ENCODE assay signal across 7 mouse cellular contexts in the genomic region with DNA sequence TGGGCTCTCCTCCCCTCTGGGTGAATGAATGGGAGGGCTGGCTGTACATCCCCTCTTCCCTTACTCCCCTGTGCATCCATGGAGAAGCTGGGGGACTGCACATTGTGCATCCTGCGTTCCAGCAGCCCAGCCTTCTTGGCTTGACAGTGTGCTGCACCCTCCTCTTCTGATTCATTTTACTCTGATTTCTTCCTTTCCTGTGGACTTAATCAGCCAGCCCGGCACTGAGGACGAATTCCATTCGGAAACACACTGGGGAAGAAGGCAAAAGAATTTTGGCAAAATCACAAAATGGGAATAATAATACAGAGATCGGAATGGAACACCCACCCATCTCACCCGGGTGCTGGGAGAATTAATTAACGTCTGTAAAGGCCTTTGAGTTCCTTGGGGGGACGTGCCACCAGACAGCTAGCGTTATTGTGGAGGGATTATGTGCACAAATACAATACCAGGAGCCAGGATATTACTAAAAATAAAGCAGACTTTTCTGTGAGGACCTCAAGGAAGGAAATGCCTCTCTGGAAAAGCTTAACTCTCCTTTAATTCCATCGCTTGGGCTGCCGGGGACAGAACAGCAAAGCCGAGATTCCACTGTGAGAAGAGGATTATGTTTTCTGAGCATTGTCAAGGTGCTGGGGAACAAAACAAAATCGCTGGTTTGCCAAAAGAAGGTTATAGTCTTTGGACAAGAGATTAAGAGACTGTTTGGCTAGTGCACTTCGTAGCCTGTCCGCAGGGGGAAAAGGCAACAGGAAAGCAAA. TPM values are rescaled to one million over a fixed set of nuclear protein-coding genes. Genes with fewer than 3 reads are reported as not detected.
DNase-seq lines count a peak whose midpoint lies in the region; ATAC-seq and TF ChIP-seq lines count a peak whose summit lies in the region.

No protein-coding gene starts in this region.

- WGBS in forebrain, embryonic 13.5 days = 1% methylated on average over 15 of the region's 15 CpGs
- WGBS in hindbrain, embryonic 11.5 days = 25% methylated on average over 15 of the region's 15 CpGs
- WGBS in limb, embryonic 14.5 days = 24% methylated on average over 15 of the region's 15 CpGs
- 21% methylated on average over 15 of the region's 15 CpGs for WGBS in stomach, embryonic 14.5 days

- no peaks in the 10 kb centered on the region for H3K36me3 ChIP-seq in forebrain, embryonic 13.5 days (ENCODE audit: poor library complexity, severe bottlenecking)
- no peaks in the 10 kb centered on the region for H3K36me3 ChIP-seq in hindbrain, embryonic 11.5 days (ENCODE audit: control insufficient read depth, insufficient read depth, low read length)
- H3K36me3 ChIP-seq in limb, embryonic 14.5 days (ENCODE audit: control insufficient read depth, insufficient read depth, low read length) = no peaks in the 10 kb centered on the region
- no peaks in the 10 kb centered on the region; the same call in 1 of the 2 replicates for H3K36me3 ChIP-seq in stomach, embryonic 14.5 days (ENCODE audit: control insufficient read depth, insufficient read depth, low read length)

- DNase-seq in right cerebral cortex, adult 18-20 months = peak; percentile 13
- no peak for DNase-seq in right cerebral cortex, postnatal 10 days (ENCODE audit: low spot score in 2 of 2)
- peak; percentile 46 for DNase-seq in hindbrain, embryonic 11.5 days (ENCODE audit: low spot score)
- DNase-seq in limb, embryonic 14.5 days (ENCODE audit: low spot score) = peak; percentile 12
- no peak for DNase-seq in urinary bladder, postnatal 10 days (ENCODE audit: low spot score)

- H3K27ac ChIP-seq in forebrain, embryonic 13.5 days = peak overlapping the region; percentile 79
- peak overlapping the region; percentile 33 for H3K27ac ChIP-seq in hindbrain, embryonic 11.5 days (ENCODE audit: low read depth, low read length)
- H3K27ac ChIP-seq in limb, embryonic 14.5 days (replicated peaks; ENCODE audit: low read depth, low read length) = peak overlapping the region; percentile 73
- H3K27ac ChIP-seq in stomach, embryonic 14.5 days (ENCODE audit: low read length) = peak overlapping the region; percentile 78

- peaks cover 21% of the 10 kb centered on the region for H3K4me1 ChIP-seq in forebrain, embryonic 13.5 days
- no peaks in the 10 kb centered on the region for H3K4me1 ChIP-seq in hindbrain, embryonic 11.5 days (replicated peaks; ENCODE audit: control insufficient read depth, insufficient read depth, low read length)
- peaks cover 8% of the 10 kb centered on the region for H3K4me1 ChIP-seq in limb, embryonic 14.5 days (ENCODE audit: control insufficient read depth, insufficient read depth, low read length)
- 0 out of 2 replicates have a peak, but pooled peaks cover 11% of the 10 kb centered on the region for H3K4me1 ChIP-seq in stomach, embryonic 14.5 days (ENCODE audit: control insufficient read depth, insufficient read depth, low read length)

- peak; percentile 78 for ATAC-seq in forebrain, embryonic 13.5 days
- peak; percentile 53; the same call in 1 of the 2 replicates for ATAC-seq in hindbrain, embryonic 11.5 days (ENCODE audit: low FRiP score)
- ATAC-seq in limb, embryonic 14.5 days (ENCODE audit: low FRiP score, low read depth) = peak; percentile 42; the same call in 1 of the 2 replicates
- ATAC-seq in stomach, embryonic 14.5 days (ENCODE audit: insufficient number of reproducible peaks, insufficient read depth, low FRiP score, low read depth) = no peak

- H3K9ac ChIP-seq in forebrain, embryonic 13.5 days = peak overlapping the region; percentile 56
- H3K9ac ChIP-seq in hindbrain, embryonic 11.5 days (ENCODE audit: low read depth, low read length) = peak overlapping the region; percentile 16; the same call in 1 of the 2 replicates
- H3K9ac ChIP-seq in limb, embryonic 14.5 days (ENCODE audit: low read depth, low read length, severe bottlenecking) = peak overlapping the region; percentile 37; the same call in 1 of the 2 replicates
- peak overlapping the region; percentile 18 for H3K9ac ChIP-seq in stomach, embryonic 14.5 days (replicated peaks; ENCODE audit: low read depth, low read length)

- H3K9me3 ChIP-seq in forebrain, embryonic 13.5 days (replicated peaks) = no peaks in the 10 kb centered on the region
- no peaks in the 10 kb centered on the region for H3K9me3 ChIP-seq in hindbrain, embryonic 11.5 days (ENCODE audit: control insufficient read depth, low read length)
- H3K9me3 ChIP-seq in limb, embryonic 14.5 days (ENCODE audit: control insufficient read depth, low read length) = no peaks in the 10 kb centered on the region
- H3K9me3 ChIP-seq in stomach, embryonic 14.5 days (ENCODE audit: control insufficient read depth, low read depth, low read length) = no peaks in the 10 kb centered on the region

- H3K27me3 ChIP-seq in forebrain, embryonic 13.5 days = no peaks in the 10 kb centered on the region
- no peaks in the 10 kb centered on the region for H3K27me3 ChIP-seq in hindbrain, embryonic 11.5 days (ENCODE audit: control insufficient read depth, insufficient read depth, low read length)
- H3K27me3 ChIP-seq in limb, embryonic 14.5 days (ENCODE audit: control insufficient read depth, insufficient read depth, low read length) = no peaks in the 10 kb centered on the region
- H3K27me3 ChIP-seq in stomach, embryonic 14.5 days (ENCODE audit: control insufficient read depth, insufficient read depth, low read length) = no peaks in the 10 kb centered on the region

- TF ChIP-seq POLR2A in limb, embryonic 14.5 days (IDR thresholded peaks at IDR 0.05; ENCODE audit: borderline replicate concordance, extremely low read depth, insufficient read depth, insufficient read length) = no peak

- peak overlapping the region; percentile 55 for H3K4me2 ChIP-seq in forebrain, embryonic 13.5 days
- peak overlapping the region; percentile 26 for H3K4me2 ChIP-seq in hindbrain, embryonic 11.5 days (replicated peaks; ENCODE audit: low read depth, low read length)
- H3K4me2 ChIP-seq in limb, embryonic 14.5 days (replicated peaks; ENCODE audit: low read depth, low read length, severe bottlenecking) = peak overlapping the region; percentile 28
- H3K4me2 ChIP-seq in stomach, embryonic 14.5 days (replicated peaks; ENCODE audit: low read depth, low read length) = peak overlapping the region; percentile 34

- peak overlapping the region; percentile 24 for H3K4me3 ChIP-seq in forebrain, embryonic 13.5 days
- H3K4me3 ChIP-seq in hindbrain, embryonic 11.5 days (ENCODE audit: low read depth, low read length) = no peak overlapping the region
- peak overlapping the region; percentile 9 for H3K4me3 ChIP-seq in limb, embryonic 14.5 days (replicated peaks; ENCODE audit: low read length)
- H3K4me3 ChIP-seq in stomach, embryonic 14.5 days (ENCODE audit: low read depth, low read length) = no peak overlapping the region

RNA-seq across cellular contexts. Expression of a gene that starts 53.6 kb away (rescaled TPM):
- polyA plus RNA-seq in forebrain, embryonic 13.5 days (2015; fragmentation: Nextera tagmentation; extraction: Ambion mirVana) = 6.1 and 9.8 TPM in 2 replicates
- 5.8 and 8.0 TPM in 2 replicates for polyA plus RNA-seq in hindbrain, embryonic 11.5 days (2014; fragmentation: Nextera tagmentation; extraction: Ambion mirVana)
- polyA plus RNA-seq in limb, embryonic 14.5 days (2012; rRNA removed) = 57.1 and 74.0 TPM in 2 replicates
- 23.6 and 23.8 TPM in 2 replicates for polyA plus RNA-seq in limb, embryonic 14.5 days (2014; fragmentation: Nextera tagmentation; extraction: Ambion mirVana)
- polyA plus RNA-seq in stomach, embryonic 14.5 days (2014; fragmentation: Nextera tagmentation; extraction: Ambion mirVana) = 18.2 and 19.1 TPM in 2 replicates

Comparison
In these comparisons a context has a peak if more than half of its experiments do, and no peak if none do; other contexts are left out.
1. DNase-seq: peak in right cerebral cortex, adult 18-20 months (single experiment), hindbrain, embryonic 11.5 days (single experiment) and limb, embryonic 14.5 days (single experiment); none in right cerebral cortex, postnatal 10 days (0 of 2) and urinary bladder, postnatal 10 days (single experiment).
2. H3K4me3 ChIP-seq: peak in forebrain, embryonic 13.5 days (single experiment) and limb, embryonic 14.5 days (single experiment); none in hindbrain, embryonic 11.5 days (single experiment) and stomach, embryonic 14.5 days (single experiment).
3. Peak in every context shown above with its lines, with median percentiles within 50 percentile points of each other: H3K27ac ChIP-seq, H3K4me2 ChIP-seq and H3K9ac ChIP-seq.